Mouse (Mus musculus): ENCODE data around the gene Olfr1466. TPM values are rescaled to one million over a fixed set of nuclear protein-coding genes. Genes with fewer than 3 reads are reported as not detected.

The Olfr1466 gene
- polyA plus RNA-seq (2015; fragmentation: Nextera tagmentation; extraction: Ambion mirVana): not detected in 2 replicates

DNA sequence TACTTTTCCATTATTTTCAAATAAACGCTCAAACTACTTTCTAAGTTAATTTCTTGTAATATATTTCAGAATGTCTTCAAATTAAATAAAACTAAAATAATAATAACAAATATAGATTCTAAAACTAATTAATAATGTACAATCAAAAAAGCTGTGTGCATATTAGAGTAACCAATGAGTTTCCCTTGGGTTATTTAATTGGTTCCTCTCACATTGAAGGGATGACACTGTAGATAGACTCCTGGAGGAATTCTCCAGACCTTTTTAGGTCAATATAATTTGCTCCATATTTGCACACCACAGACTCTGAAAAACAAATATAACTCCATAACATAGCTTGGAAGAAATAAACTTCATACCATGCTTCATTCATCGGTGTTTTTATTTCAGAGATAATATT, at the start of gene Olfr1466:
Gene Olfr1466 (plus strand): TSS at position 301 of the 400 bp plus-strand sequence.
- H3K9me3 ChIP-seq (ENCODE audit: low read length): no peaks in the 10 kb centered on the region
- H3K4me2 ChIP-seq (ENCODE audit: low read depth, low read length): no peak within 1 kb of the TSS
- H3K36me3 ChIP-seq (replicated peaks; ENCODE audit: insufficient read depth, low read length): no peaks in the 10 kb centered on the region
- H3K27me3 ChIP-seq (ENCODE audit: insufficient read depth, low read length): no peaks in the 10 kb centered on the region
- ATAC-seq: no peak
- DNase-seq: no peak
- no peak for TF ChIP-seq CTCF (IDR thresholded peaks at IDR 0.05; ENCODE audit: low read depth)
- no peak for TF ChIP-seq EP300 (IDR thresholded peaks at IDR 0.05; ENCODE audit: low read depth)
- H3K9ac ChIP-seq (replicated peaks): no peak within 1 kb of the TSS
- no peak within 1 kb of the TSS for H3K4me3 ChIP-seq (ENCODE audit: low read depth, low read length)
- no peak within 1 kb of the TSS for H3K27ac ChIP-seq (ENCODE audit: low read depth)
- WGBS (ENCODE audit: insufficient replicate concordance): 76% methylated on average over 2 of the region's 2 CpGs
- H3K4me1 ChIP-seq (ENCODE audit: insufficient read depth): no peaks in the 10 kb centered on the region

DNA sequence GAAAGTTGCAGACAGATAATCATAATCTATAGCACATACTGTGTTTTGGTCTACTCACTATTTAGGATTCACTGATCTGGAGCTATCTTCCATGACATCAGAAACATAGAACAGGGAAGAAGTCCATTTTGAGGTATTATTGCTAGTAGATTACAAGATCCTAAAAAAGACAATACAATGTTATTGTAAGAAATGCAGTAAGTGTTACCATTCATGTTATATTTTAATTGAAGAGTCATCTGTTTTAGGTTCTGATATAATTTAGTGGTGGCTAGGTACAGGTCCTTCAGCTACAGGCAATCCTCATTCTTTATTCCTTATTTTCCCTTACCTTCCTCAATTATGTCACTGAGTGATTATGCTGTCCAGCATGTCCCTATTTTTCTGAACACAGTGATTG, 23.2 kb upstream of the Olfr1466 start, which contains the start of gene Olfr1465:
Gene Olfr1465 (minus strand): TSS at position 101 of the 400 bp plus-strand sequence.
- Histone ChIP-seq H3K4me2 (ENCODE audit: low read depth, low read length) (no peak within 1 kb of the TSS), H3K4me3 (ENCODE audit: low read depth, low read length) (no peak within 1 kb of the TSS), H3K4me1 (ENCODE audit: insufficient read depth) (no peaks in the 10 kb centered on the region), H3K27ac (ENCODE audit: low read depth) (no peak within 1 kb of the TSS), H3K9ac (replicated peaks) (no peak within 1 kb of the TSS), H3K36me3 (replicated peaks; ENCODE audit: insufficient read depth, low read length) (no peaks in the 10 kb centered on the region), H3K27me3 (ENCODE audit: insufficient read depth, low read length) (no peaks in the 10 kb centered on the region), H3K9me3 (ENCODE audit: low read length) (no peaks in the 10 kb centered on the region)
- TF ChIP-seq CTCF (IDR thresholded peaks at IDR 0.05; ENCODE audit: low read depth) (no peak), EP300 (IDR thresholded peaks at IDR 0.05; ENCODE audit: low read depth) (no peak)
- ATAC-seq (no peak), DNase-seq (no peak)

DNA sequence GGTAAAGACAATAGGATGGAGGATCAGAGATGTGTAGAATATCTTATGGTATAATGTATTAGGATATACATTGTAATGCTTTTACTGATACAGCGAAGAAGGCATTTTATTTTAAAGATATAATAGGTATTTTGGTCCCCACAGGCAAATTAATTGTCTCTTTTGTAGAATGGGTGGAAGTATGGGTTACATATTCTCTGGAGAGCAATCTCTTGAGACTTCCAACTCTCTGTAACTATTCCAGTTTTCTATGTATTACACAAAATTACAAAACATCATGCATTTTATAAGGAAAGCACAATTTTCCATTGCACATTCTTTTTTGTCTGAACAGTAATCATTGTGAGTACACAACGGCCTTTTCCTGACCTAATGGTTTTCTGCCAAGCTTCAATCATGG, 23.3 kb downstream of the Olfr1466 start, which contains the start of gene Olfr1467:
Gene Olfr1467 (plus strand): TSS at position 301 of the 400 bp plus-strand sequence.
- H3K36me3 ChIP-seq (replicated peaks; ENCODE audit: insufficient read depth, low read length): no peaks in the 10 kb centered on the region
- no peak within 1 kb of the TSS for H3K27ac ChIP-seq (ENCODE audit: low read depth)
- H3K9me3 ChIP-seq (ENCODE audit: low read length): peaks cover 3% of the 10 kb centered on the region; the same call in 1 of the 2 replicates
- no peaks in the 10 kb centered on the region for H3K4me1 ChIP-seq (ENCODE audit: insufficient read depth)
- H3K4me2 ChIP-seq (ENCODE audit: low read depth, low read length): no peak within 1 kb of the TSS
- TF ChIP-seq EP300 (IDR thresholded peaks at IDR 0.05; ENCODE audit: low read depth) (no peak), CTCF (IDR thresholded peaks at IDR 0.05; ENCODE audit: low read depth) (no peak)
- DNase-seq (no peak), ATAC-seq (no peak)
- H3K9ac ChIP-seq (replicated peaks): no peak within 1 kb of the TSS
- no peak within 1 kb of the TSS for H3K4me3 ChIP-seq (ENCODE audit: low read depth, low read length)
- WGBS (ENCODE audit: insufficient replicate concordance): 54% methylated on average over 2 of the region's 2 CpGs
- H3K27me3 ChIP-seq (ENCODE audit: insufficient read depth, low read length): no peaks in the 10 kb centered on the region

Other genes with a start within 250 kb of the Olfr1466 start
- not detected in 2 replicates for gene Olfr1457, start 241.0 kb upstream of the Olfr1466 start, polyA plus RNA-seq (2015; fragmentation: Nextera tagmentation; extraction: Ambion mirVana)
- gene Olfr1458, start 232.1 kb upstream of the Olfr1466 start, polyA plus RNA-seq (2015; fragmentation: Nextera tagmentation; extraction: Ambion mirVana): not detected in 2 replicates
- gene Olfr1459, start 189.3 kb upstream of the Olfr1466 start, polyA plus RNA-seq (2015; fragmentation: Nextera tagmentation; extraction: Ambion mirVana): not detected in 2 replicates
- gene Olfr1461, start 175.9 kb upstream of the Olfr1466 start, polyA plus RNA-seq (2015; fragmentation: Nextera tagmentation; extraction: Ambion mirVana): not detected in 2 replicates
- not detected in 2 replicates for gene Olfr1462, start 153.1 kb upstream of the Olfr1466 start, polyA plus RNA-seq (2015; fragmentation: Nextera tagmentation; extraction: Ambion mirVana)
- gene Olfr1463, start 107.5 kb upstream of the Olfr1466 start, polyA plus RNA-seq (2015; fragmentation: Nextera tagmentation; extraction: Ambion mirVana): not detected in 2 replicates
- not detected in 2 replicates for gene Olfr1465, start 23.3 kb upstream of the Olfr1466 start, polyA plus RNA-seq (2015; fragmentation: Nextera tagmentation; extraction: Ambion mirVana)
- not detected in 2 replicates for gene Olfr1467, start 23.4 kb downstream of the Olfr1466 start, polyA plus RNA-seq (2015; fragmentation: Nextera tagmentation; extraction: Ambion mirVana)
- not detected in 2 replicates for gene Olfr1469, start 69.0 kb downstream of the Olfr1466 start, polyA plus RNA-seq (2015; fragmentation: Nextera tagmentation; extraction: Ambion mirVana)
- gene Olfr1471, start 104.5 kb downstream of the Olfr1466 start, polyA plus RNA-seq (2015; fragmentation: Nextera tagmentation; extraction: Ambion mirVana): not detected in 2 replicates
- not detected in 2 replicates for gene Olfr1472, start 117.2 kb downstream of the Olfr1466 start, polyA plus RNA-seq (2015; fragmentation: Nextera tagmentation; extraction: Ambion mirVana)
- not detected in 2 replicates for gene Olfr1474, start 130.7 kb downstream of the Olfr1466 start, polyA plus RNA-seq (2015; fragmentation: Nextera tagmentation; extraction: Ambion mirVana)
- gene Olfr1475, start 141.3 kb downstream of the Olfr1466 start, polyA plus RNA-seq (2015; fragmentation: Nextera tagmentation; extraction: Ambion mirVana): not detected in 2 replicates
- gene Olfr1477, start 161.7 kb downstream of the Olfr1466 start, polyA plus RNA-seq (2015; fragmentation: Nextera tagmentation; extraction: Ambion mirVana): not detected in 2 replicates
- not detected in 2 replicates for gene Olfr1480, start 189.1 kb downstream of the Olfr1466 start, polyA plus RNA-seq (2015; fragmentation: Nextera tagmentation; extraction: Ambion mirVana)
- not detected in 2 replicates for gene Olfr1484, start 244.6 kb downstream of the Olfr1466 start, polyA plus RNA-seq (2015; fragmentation: Nextera tagmentation; extraction: Ambion mirVana)